Mouse (Mus musculus) cerebellum, postnatal 10 days (tissue): Measurements from ENCODE around the gene Ufd1.
"Not testable (repeated sequence)": the region's sequence is repeated elsewhere in the genome, so short reads cannot be mapped to it uniquely, and the experiment has no call there.

ENCODE experiments used
- DNase-seq, 2 experiments: peaks; one replicate each; pipeline ENCODE4 v3.0.0; 2021; ENCODE audit warnings: mixed read lengths in 2 of 2

The Ufd1 gene

DNA sequence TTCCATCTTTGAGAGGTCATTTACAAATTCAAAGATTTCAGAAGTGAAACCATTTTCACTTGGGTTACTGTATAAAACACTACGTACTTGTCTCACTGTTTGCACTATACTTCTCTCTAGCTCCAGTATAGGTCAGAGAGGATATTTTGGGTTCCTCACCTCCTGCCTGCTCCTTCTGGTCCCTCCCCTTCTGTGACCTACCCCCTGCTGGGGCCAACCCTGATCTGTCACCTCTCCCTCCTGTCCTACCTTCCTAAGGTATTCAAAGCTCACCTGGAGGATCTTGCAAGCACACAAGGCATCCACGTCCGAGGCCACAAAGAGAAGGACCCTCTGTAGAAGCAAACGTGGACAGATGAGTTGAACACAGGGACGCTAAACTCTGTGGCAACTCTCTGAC lies 547 bp upstream of the Ufd1 start:
- DNase-seq: peak; percentile 53 to 56

DNA sequence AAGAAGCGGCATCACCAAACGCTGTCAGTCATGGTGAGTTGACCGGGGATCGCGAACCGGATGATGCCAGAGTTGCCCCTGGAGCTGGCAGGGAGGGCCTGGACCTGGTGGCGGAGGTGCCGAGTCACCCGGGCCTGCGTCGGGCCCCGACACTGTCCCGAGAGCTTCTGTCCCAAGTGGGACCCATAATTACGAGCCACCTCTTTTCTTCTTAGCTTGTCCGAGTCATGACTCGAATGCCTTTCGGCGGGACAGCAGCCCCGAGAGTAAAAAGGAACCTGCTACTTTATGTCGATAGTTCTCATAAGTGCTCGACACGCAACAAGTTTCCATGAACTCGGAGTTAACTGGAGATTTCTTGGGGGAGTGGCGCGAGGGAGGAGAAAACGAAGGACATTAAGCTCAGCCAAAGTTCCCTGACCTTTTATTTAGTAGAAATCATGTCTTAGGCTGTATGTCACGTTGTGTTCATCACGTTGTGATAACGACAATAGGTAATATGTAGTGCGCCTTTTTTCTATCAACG lies 869 bp downstream of the Ufd1 start:
- no peak for DNase-seq

DNA sequence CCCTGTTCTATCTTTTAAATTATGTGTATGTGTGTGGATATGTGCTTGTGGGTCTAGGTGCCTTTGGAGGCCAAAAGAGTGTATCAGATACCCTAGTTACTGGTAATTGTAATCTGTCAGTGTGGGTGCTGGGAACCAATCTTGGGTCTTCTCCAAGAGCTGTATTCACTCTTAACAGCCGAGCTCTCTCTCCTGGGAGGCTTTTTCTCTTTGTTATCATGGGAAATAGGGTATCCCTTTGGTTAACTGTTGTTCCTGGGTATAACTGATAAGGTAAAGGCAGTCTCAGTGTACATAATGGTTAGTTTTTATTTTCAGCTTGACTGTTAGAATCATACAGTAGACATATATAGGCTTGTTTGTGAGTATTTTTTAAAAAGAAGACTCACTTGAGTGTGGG lies 10.8 kb downstream of the Ufd1 start:
- no peak for DNase-seq

DNA sequence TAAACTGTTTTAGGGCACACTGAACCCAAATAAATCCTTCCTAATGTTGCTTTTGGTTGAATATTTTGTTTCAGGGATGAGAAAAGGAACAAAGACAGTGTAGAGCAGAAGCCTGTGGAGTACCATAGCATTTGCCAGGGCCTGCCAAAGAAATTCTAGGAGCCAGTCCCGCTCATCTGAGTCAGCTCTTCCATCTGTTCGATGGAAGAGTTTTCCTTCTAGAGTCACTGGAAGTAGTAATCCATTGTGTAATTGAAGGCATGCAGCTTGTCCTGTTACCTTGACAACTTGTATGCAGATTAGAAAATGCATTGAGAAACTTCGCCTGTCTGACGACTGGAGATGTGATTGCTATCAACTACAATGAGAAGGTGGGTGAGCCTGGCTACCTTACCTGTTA lies 11.3 kb downstream of the Ufd1 start:
- no peak for DNase-seq

DNA sequence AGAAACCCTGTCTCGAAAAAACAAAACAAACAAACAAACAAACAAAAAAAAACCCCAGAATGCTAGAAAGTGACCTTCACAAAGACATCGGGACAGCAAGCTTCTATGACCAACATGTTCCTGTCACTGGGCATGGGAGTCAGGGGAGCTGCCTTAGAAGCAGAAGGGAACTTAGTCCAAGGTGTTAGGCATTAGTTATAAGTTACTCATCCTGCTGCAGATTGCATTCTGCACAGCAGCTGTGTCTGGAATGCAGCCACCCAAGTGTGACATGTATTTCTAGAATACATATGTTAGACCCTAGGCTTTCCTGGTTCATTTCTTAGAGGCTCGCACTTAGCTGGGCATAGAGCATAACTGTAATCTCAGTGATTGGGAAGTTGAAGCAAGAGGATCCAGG lies 17.1 kb downstream of the Ufd1 start:
- no peak for DNase-seq

DNA sequence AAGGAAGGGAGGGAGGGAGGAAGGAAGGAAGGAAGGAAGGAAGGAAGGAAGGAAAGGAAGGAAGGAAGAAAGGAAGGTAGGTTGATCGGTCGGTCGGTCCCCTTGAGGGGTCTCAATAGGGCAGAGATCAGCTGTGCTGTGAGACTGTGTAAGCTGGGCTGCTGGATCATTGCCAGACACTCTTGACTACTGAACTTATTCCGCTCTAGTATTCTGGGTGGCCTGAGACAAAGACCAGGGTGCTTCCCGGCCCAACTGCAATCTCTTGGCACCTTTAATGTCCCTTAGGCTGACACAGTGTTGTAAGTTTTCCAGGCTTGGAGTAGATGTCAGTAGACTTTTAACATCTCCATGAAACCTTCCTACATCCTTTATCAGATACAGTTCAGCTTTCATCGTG lies 17.5 kb downstream of the Ufd1 start:
- no peak for DNase-seq

DNA sequence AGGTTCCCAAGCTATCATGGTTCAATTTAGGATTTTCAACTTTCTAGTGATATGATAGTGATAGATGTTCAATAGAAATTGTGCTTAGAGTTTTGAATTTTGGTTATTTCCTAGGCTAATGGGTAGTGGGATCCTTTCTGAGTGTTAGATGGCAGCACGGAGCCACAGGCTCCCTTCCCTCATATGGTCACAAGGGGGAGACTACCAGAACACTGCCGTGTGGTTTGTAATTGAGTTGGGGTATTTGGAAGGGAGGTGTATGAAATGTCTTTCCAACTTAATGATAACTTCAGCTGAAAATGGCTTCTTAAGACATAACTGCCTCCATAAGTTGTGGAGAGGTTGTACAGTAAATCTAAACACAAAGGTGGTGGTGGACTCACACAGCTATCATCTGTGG lies 21.9 kb downstream of the Ufd1 start:
- no peak for DNase-seq

DNA sequence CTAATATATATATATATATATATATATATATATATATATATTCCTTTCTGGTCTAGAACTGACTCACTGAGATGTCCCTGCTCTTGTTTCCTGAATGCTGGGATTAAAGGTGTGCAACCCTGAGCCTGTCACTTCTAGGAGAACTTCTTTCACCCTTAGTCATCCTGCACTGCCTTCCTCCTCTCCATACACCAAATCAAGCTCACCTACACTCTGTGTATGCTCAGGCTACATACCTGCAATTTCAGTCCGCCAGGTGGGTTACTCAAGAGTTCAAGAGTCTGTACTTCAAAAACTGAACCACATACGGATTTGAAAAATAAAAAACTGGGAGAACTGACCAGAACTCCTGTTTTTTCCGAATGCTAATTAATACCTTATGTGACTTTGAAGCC lies 24.5 kb downstream of the Ufd1 start:
- no peak for DNase-seq

DNA sequence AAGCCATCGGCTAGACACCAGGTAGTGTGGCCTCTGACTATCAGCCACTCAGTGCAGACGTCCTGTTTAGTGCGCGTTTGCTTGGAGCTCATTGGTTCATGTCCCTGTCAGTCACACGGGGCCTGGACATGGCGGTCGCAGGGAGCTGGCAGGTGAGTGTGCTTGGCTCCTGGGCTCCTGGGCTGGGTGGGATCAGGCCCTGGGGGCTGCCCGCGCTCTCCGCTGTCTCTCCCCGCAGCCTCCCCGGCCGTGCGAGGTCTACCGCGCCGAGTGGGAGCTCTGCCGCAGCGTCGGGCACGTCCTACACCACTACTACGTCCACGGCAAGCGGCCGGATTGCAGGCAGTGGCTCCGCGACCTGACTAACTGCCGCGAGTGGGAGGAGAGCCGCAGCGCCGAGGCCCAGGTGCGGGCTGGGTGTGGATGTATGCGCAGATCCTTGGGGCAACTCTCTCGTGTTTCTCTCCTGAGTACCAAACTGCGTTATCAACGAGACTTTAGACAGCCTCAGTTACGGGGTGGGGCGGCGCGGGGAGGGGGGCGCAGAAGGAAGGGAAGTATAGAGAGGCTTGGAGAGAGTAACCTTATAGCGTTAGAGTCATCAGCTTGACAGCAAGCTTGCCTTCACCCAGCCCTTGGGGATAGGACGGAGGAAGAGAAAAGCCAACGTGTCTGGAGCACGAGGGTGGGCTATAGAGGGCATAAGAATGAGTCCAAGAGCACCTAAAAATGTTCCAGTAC lies 25.1 kb downstream of the Ufd1 start, which contains the start of the genes 2510002D24Rik and Gm28539:
TSS of gene 2510002D24Rik (plus strand) at position 111 of the 741 bp plus-strand sequence.
TSS of gene Gm28539 (plus strand) at position 117 of the 741 bp plus-strand sequence.
- peak; percentile 98 to 99 for DNase-seq

DNA sequence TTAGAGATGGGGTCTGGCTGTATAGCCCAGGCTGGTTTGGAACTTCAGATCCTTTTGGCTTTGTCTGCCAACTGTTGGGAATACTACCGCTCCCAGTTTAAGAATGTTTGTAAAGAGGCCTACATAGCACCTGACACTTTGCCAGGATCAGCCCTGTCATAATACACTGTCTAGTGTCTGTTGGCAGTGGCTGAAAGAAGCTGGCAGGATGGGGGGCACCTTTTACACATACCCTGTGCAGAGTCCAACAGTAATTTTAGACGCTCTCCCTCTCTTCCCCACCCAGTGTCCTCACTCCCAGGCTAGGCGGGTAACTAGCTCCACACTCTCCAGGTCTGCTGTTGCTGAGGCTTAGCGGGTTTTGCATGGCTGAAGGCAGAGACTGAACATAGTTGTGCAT lies 26.8 kb downstream of the Ufd1 start:
- DNase-seq: no peak

DNA sequence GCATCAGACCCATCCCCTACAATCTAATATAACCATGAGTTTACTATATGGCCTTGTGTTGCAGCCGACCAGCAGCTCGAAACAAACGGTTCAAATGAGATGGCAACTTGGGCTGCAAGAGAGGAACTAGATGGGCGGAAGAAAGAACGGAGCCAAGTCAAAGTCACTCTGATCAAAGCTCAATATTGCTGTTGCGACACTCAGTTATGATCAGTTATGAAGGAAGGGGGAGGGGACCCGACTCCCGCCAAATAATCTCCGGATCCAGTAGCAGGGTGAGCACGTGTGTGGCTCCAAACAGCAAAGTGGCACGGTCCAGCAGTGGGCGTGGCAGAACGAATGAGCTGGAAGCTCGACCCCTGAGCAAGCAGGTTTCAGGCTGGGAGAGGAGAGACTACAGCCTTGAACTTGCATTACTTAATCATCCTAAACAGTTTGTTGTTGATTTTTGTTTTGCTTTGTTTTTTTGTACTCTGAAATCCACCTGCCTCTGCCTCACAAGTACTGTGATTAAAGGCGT lies 34.8 kb downstream of the Ufd1 start:
- no peak for DNase-seq

DNA sequence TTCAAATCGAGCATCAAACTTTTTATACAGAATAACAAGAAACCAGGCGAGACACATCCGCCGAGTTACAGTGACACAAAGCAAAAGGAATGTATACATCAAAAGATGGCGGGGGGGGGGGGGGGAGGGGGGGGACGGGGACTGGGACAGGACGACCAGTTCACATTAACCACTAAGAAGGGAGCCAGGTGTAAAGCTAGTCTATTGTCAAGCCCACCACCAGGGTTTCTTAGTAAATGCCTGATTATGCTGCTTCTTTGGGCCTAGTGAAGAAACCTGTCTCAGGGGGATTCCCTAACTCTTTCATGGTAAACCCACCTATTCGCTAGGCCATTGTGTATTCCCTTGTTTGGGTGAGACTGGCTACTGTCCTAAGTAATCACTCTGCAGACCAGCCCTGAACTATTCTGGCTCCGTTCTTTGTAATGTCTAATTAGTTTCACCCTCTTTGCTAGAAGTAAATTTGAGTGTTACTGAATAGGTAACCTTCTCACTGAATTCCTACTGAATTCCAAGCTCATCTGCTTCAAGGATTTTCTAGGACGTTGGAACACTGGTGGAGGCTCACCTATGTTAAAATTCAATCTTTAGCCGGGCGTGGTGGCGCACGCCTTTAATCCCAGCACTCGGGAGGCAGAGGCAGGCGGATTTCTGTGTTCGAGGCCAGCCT lies 38.1 kb downstream of the Ufd1 start:
- DNase-seq: not testable (repeated sequence)

DNA sequence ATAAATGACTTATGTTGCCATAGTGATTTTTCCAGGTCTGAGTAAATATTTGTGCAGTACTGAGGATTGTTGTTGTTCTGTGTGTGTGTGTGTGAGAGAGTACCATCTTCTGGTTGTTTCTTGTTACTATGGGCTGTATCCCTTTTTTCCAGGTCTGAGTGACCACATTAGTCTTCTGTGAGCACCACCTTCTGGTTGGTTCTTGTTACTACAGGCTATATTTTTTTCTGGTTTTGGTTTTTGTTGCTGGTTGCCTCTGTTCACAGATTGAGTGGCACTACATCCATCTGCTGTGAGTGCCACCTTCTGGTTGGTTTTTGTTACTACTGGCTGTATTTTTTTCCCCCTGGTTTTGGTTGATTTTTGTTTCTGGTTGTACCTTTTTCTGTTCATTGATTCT lies 47.0 kb downstream of the Ufd1 start:
- DNase-seq: peak; percentile 68 to 85

DNA sequence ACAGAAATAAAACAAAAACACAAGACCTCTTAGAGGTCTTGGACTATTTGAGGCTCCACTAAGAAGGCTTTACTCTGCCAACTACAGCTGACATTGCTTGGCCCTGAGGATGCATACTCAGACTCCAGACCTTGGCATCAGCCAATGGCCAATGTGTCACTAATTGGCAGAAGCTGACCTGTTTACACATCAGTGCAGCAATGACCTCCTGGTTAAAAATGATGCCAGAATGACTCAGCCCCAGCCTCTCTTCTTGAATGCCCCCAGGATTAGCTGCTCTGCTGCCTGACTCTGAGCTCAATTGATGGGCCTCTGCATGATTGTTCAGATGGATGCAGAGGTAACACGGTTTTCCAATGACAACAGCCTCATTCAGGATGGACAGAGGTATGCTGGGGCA lies 48.6 kb downstream of the Ufd1 start:
- DNase-seq: peak; percentile 64 to 71

DNA sequence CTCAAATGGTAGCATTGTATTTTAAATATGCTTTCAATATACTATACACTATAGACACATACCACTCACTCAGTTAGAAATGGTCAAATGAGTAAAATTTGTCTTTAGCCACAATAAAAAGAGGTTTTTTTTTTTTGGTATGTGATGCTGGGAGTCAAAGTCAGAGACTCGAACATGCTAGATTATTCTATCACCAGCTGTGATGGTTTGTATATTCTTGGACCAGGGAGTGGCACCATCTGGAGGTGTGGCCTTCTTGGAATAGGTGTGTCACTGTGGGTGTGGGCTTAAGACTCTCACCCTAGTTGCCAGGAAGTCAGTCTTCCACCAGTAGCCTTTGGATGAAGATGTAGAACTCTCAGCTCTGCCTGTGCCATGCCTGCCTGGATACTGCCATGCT lies 58.9 kb downstream of the Ufd1 start:
- DNase-seq: not testable (repeated sequence)

DNA sequence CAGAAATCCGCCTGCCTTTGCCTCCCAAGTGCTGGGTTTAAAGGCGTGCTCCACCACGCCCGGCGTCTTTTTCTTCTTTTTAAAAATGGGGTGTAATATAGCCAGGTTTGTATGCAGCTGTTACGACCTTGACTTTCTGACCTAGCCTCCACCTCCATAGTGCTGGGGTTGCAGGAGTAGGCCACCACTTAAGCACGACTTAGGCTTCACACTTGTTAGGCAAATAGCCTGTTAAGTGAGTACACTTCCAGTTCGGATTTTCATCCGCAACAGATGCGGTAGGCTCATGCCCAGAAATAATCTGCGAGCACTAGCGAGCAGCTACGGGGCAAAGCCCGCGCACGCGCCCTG lies 64.5 kb downstream of the Ufd1 start:
- DNase-seq: no peak

DNA sequence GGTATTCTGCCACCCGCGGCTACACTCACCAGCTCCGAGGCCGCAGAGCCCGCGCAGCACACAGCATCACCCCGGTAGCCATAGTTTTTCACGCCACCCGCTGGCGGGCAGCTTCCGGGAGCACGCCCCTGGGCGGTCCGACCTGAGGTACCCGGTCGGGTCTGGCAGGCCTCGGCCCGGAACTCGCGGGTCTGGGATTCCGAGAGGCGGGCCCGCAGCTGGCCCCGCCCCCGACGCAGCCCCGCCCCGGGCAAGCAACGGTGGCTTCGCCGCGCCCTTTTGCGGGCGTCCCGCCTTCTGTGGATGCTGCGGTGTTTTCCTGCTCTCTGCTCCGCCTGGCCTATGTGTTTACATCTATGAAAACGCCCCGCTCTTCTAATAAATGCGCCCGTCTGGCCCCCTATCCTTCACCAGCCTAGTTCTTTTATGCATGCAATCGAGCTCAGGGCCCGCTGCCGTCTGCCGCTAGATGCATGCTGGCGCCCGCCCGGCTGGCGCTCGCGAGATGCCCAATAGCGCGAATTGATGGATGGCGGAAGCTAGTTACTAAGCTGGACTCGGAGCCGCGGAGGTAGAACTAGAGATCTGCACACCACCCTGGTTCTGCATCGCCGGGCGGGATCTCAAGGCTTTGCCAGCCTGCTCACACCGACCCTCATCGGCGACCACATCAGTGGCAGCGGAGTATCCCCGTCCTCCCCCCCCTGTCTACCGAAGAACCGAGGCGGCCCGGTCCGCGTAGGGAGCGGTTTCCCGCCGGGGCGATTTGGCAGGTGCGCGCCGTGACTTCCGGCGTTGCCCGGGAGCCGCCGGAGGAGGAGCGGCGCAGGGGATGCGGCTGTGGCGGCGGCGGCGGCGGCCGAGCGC lies 65.1 kb downstream of the Ufd1 start, which contains the start of the genes Mrpl40 and Hira:
TSS of gene Mrpl40 (minus strand) at position 421 of the 867 bp plus-strand sequence.
TSS of gene Hira (plus strand) at position 596 of the 867 bp plus-strand sequence.
- DNase-seq: peak; percentile 96 to 97

DNA sequence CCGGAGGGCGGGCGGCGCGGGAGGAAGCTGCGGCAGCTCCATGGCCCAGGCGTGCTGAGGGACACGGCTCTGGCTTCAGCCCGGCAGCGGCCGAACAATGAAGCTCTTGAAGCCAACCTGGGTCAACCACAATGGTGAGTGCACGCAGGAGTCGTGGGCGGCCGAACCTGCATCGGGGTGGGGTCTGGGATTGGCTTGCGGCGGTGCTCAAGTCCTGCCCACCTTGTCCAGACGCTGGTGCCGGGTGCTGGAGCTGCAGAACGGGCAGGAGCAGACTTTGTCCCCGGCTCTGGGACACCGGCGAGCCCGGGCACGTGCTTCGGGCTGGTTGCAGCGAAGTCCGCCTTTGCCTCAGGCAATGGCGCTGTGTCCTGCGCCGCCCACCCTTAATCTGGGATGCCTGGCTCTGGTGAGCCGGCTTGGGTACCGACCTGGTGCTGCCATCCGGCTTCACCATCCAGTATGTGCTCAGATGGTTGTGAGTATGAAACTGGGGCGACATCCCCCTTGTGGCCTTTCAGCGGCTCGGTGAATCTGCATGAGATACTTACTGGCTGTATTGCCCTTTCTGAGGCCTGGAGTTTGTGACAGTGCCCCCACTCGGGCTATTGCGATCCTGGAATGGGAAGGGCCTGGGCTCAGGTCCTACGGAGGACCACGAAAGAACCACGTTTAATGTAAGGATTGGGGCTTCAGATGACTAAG lies 66.0 kb downstream of the Ufd1 start:
- peak; percentile 78 to 79 for DNase-seq

DNA sequence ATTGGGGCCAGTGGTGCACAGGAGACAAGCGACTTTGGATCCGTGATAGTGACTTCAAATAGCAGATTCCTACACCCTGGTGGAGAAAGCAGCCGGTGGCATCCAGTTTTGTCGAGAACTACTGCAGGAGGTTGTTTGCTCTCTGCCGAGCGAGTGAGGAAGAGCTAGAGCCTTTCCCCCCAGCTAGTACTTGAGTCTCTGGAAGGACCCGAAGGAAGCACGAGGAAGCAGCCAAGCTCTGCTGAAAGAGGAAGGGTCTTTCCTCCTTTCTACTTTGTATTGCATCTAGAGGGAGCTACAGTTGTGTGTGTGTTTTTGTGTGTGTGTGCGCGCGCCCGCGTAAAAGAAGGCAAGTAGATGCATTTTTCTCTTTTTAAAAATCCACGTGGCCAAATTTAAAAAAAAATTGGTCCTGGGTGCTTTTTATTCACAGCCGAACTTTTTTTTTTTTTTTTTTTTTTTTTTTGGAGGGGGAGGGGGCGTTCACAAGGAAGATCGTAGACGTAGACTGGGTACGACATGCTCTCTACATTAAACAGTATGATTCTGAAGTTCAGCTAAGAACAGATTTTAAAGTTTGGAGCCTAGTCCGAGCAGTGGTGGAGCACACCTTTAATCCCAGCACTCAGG lies 66.6 kb downstream of the Ufd1 start:
- DNase-seq: peak in 1 of 2 experiments; percentile 20

DNA sequence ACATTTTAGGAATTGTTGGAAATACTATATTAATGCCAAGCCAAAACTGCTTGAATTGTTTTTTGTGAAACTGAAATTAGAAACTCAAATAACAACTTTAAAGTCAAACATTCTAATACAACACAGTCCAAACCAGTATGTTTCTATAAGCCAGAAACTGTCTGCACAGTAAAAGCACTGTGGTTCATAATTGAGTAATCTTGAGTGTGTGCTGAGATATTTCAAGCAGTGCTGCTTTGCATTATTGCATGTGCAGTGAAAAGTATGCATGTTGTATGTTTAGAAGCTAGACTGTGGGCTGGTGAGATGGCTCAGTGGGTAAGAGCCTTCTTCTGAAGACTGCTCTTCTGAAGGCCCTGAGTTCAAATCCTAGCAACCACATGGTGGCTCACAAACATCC lies 72.5 kb downstream of the Ufd1 start:
- DNase-seq: no peak
